19 mouse cellular contexts compared by ENCODE assay signal in the genomic region with DNA sequence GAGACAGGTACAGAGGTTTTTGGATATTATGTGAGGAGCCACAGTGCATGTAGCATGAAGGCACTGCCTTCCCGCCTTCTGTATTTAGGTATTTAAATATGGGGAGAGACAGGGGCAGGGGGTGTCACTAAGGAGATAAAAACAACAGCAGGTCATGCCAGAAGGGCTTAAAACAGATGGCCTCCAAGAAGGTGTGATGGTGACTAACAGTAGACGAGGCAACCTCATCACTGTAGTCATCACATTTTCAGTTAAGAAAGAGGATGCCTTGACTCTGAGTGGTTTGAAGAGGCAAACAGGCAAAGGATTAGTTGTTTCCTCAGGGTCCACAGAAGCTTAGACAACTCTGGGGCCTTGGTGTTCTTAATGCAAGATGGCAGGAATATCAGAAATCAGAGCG.
DNase-seq lines count a peak whose midpoint lies in the region; TF ChIP-seq lines count a peak whose summit lies in the region.
"Had no signal": no experiment of that assay in that cellular context is flagged by ENCODE, and none has a peak within 500 bp of the region (broad histone marks: within the 10 kb centered on the region; RNA-seq: fewer than 3 reads in every experiment).

No protein-coding gene starts in this region.

- H3K9me3 ChIP-seq in midbrain, embryonic 10.5 days (replicated peaks) = no peaks in the 10 kb centered on the region

- H3K27me3 ChIP-seq in midbrain, embryonic 10.5 days (ENCODE audit: low read depth, poor library complexity, severe bottlenecking) = no peaks in the 10 kb centered on the region
- H3K27me3 ChIP-seq: CH12.LX, Patski had no signal

- no peak for TF ChIP-seq CTCF in left cerebral cortex, adult 2 months (IDR thresholded peaks at IDR 0.05)

- 0 out of 2 replicates have a peak, but pooled peaks cover 3% of the 10 kb centered on the region for H3K4me1 ChIP-seq in midbrain, embryonic 10.5 days

- H3K4me3 ChIP-seq in left cerebral cortex, adult 2 months = no peak overlapping the region
- H3K4me3 ChIP-seq in midbrain, embryonic 10.5 days = no peak overlapping the region

- peak overlapping the region; percentile 54 for H3K27ac ChIP-seq in left cerebral cortex, adult 2 months
- H3K27ac ChIP-seq in midbrain, embryonic 10.5 days (replicated peaks) = no peak overlapping the region

- WGBS in midbrain, embryonic 10.5 days = 89% methylated on average over 3 of the region's 3 CpGs

- DNase-seq in left cerebral cortex, adult 2 months (ENCODE audit: extremely low spot score in 1 of 2, low spot score in 2 of 2) = no peak
- no peak for DNase-seq in left cerebral cortex, postnatal 36 days (ENCODE audit: low spot score in 2 of 2)
- peak; percentile 29 for DNase-seq in right cerebral cortex, adult 18-20 months
- no peak for DNase-seq in right cerebral cortex, postnatal 4 days
- DNase-seq in brain, adult 2 months (ENCODE audit: low read depth, low spot score) = peak; percentile 58
- DNase-seq in midbrain, embryonic 10.5 days (ENCODE audit: low spot score) = no peak
- DNase-seq: adrenal gland, adult 2 months; adrenal gland, adult 8-10 months; adrenal gland, postnatal 10 days; adrenal gland, postnatal 14 days; adrenal gland, postnatal 25 days; adrenal gland, postnatal 36 days; B cell, adult 2 months; cerebellum, adult 11 months; cerebellum, adult 11-12 months; cerebellum, adult 18-20 months had no signal

- intact Hi-C loops in left cerebral cortex, adult 2 months (cut with DNase I) = loop anchor here (10.0 kb wide), 2 partner anchors 312 to 658 kb away; partner anchors contain the start of gene Cntn4
- intact Hi-C loops in left cerebral cortex, postnatal 36 days (cut with DNase I) = loop anchor here (10.0 kb wide), 1 partner anchor 312 kb away; no protein-coding TSS in a partner anchor

- no peaks in the 10 kb centered on the region for H3K36me3 ChIP-seq in midbrain, embryonic 10.5 days
- H3K36me3 ChIP-seq: G1E had no signal

Comparison
In these comparisons a context has a peak if more than half of its experiments do, and no peak if none do; other contexts are left out.
1. DNase-seq: peak in right cerebral cortex, adult 18-20 months (single experiment) and brain, adult 2 months (single experiment); none in left cerebral cortex, adult 2 months (0 of 2), left cerebral cortex, postnatal 36 days (0 of 2), right cerebral cortex, postnatal 4 days (single experiment) and midbrain, embryonic 10.5 days (single experiment).